8 mouse cellular contexts compared by ENCODE assay signal in genomic region chr9:22306726-22307125, GRCm38 (mm10). TPM values are rescaled to one million over a fixed set of nuclear protein-coding genes. Genes with fewer than 3 reads are reported as not detected.
A peak's percentile ranks its signal among the peaks of the same experiment; 100 is the strongest.
DNase-seq lines count a peak whose midpoint lies in the region; ATAC-seq and TF ChIP-seq lines count a peak whose summit lies in the region.

No protein-coding gene starts in this region.

- intact Hi-C loops in heart, postnatal 10 days (cut with DNase I) = loop anchor here (1.0 to 5.0 kb wide), 2 partner anchors 22 to 79 kb away; partner anchors contain the start of gene Zfp809

- peak overlapping the region; percentile 98 for H3K27ac ChIP-seq in heart, embryonic 10.5 days
- H3K27ac ChIP-seq in CH12.LX (ENCODE audit: insufficient read depth, low read depth) = no peak overlapping the region
- H3K27ac ChIP-seq in embryonic facial prominence, embryonic 10.5 days (replicated peaks) = peak overlapping the region; percentile 99
- H3K27ac ChIP-seq in intestine, postnatal 0 days (ENCODE audit: low read depth, low read length) = no peak overlapping the region
- peak overlapping the region; percentile 79; the same call in 1 of the 2 replicates for H3K27ac ChIP-seq in neural tube, embryonic 11.5 days (ENCODE audit: low read depth, low read length)

- dilution Hi-C loops in CH12.LX (cut with MboI; ENCODE audit: extremely low pct_ligation_motif_present, extremely low pct_unique_long_range_greater_than_20kb, low sequenced_read_pairs) = no loop called here

- peaks cover 36% of the 10 kb centered on the region for H3K36me3 ChIP-seq in heart, embryonic 10.5 days
- peaks cover 16 to 30% of the 10 kb centered on the region in 2 experiments for H3K36me3 ChIP-seq in CH12.LX (replicated peaks in 1 of 2; ENCODE audit: control insufficient read depth in 1 of 2, insufficient read depth in 1 of 2, low read length in 1 of 2)
- peaks cover 40% of the 10 kb centered on the region for H3K36me3 ChIP-seq in embryonic facial prominence, embryonic 10.5 days (replicated peaks)
- H3K36me3 ChIP-seq in intestine, postnatal 0 days (ENCODE audit: control insufficient read depth, insufficient read depth) = peaks cover 23% of the 10 kb centered on the region
- H3K36me3 ChIP-seq in neural tube, embryonic 11.5 days (ENCODE audit: control insufficient read depth, insufficient read depth, low read length) = peaks cover 14% of the 10 kb centered on the region

- no peak for TF ChIP-seq EP300 in CH12.LX (IDR thresholded peaks at IDR 0.05; ENCODE audit: low read length)

- H3K9ac ChIP-seq in CH12.LX (ENCODE audit: insufficient read depth, low read depth) = peak overlapping the region; percentile 79
- H3K9ac ChIP-seq in intestine, postnatal 0 days (ENCODE audit: low read depth, low read length) = peak overlapping the region; percentile 88
- H3K9ac ChIP-seq in neural tube, embryonic 11.5 days (ENCODE audit: low read length) = peak overlapping the region; percentile 100

- in situ Hi-C loops in CH12.LX (cut with MboI; ENCODE audit: low pct_ligation_motif_present, low pct_unique_long_range_greater_than_20kb, low sequenced_read_pairs) = loop anchor here (5.0 kb wide), 1 partner anchor 79 kb away; the partner anchor contains the start of gene Zfp809

- H3K4me3 ChIP-seq in heart, embryonic 10.5 days = peak overlapping the region; percentile 84
- H3K4me3 ChIP-seq in CH12.LX (replicated peaks in 1 of 3; ENCODE audit: low read depth in 2 of 3, low read length in 2 of 3, poor library complexity in 1 of 3) = peak overlapping the region; percentile 91 to 92 (median 91)
- peak overlapping the region; percentile 90 for H3K4me3 ChIP-seq in embryonic facial prominence, embryonic 10.5 days
- peak overlapping the region; percentile 79 for H3K4me3 ChIP-seq in intestine, postnatal 0 days (ENCODE audit: low read depth, low read length)
- H3K4me3 ChIP-seq in neural tube, embryonic 11.5 days (ENCODE audit: low read depth, low read length) = peak overlapping the region; percentile 93

- H3K79me2 ChIP-seq in CH12.LX (replicated peaks; ENCODE audit: control insufficient read depth, extremely low read depth, insufficient read depth, poor library complexity, severe bottlenecking) = no peaks in the 10 kb centered on the region

- no peak for ATAC-seq in intestine, postnatal 0 days
- no peak for ATAC-seq in neural tube, embryonic 11.5 days (ENCODE audit: insufficient read depth, low FRiP score, low TSS enrichment)

- DNase-seq in heart, embryonic 10.5 days (ENCODE audit: low spot score) = no peak
- DNase-seq in heart, postnatal 10 days = no peak
- DNase-seq in CH12.LX (ENCODE audit: extremely low read depth) = no peak
- DNase-seq in embryonic facial prominence, embryonic 10.5 days (ENCODE audit: low spot score) = peak; percentile 46
- DNase-seq in neural tube, embryonic 11.5 days (ENCODE audit: low spot score) = peak; percentile 30
- no peak for DNase-seq in layer of hippocampus, postnatal 14 days (ENCODE audit: low spot score in 2 of 2)
- DNase-seq in urinary bladder, postnatal 14 days (ENCODE audit: low spot score) = no peak

- no peaks in the 10 kb centered on the region for H3K9me3 ChIP-seq in heart, embryonic 10.5 days
- H3K9me3 ChIP-seq in CH12.LX (replicated peaks; ENCODE audit: low read length) = peaks cover 20% of the 10 kb centered on the region
- peaks cover 18% of the 10 kb centered on the region; the same call in 1 of the 2 replicates for H3K9me3 ChIP-seq in embryonic facial prominence, embryonic 10.5 days
- no peaks in the 10 kb centered on the region for H3K9me3 ChIP-seq in intestine, postnatal 0 days (ENCODE audit: control insufficient read depth)
- H3K9me3 ChIP-seq in neural tube, embryonic 11.5 days (ENCODE audit: control insufficient read depth, low read length) = no peaks in the 10 kb centered on the region

- WGBS in heart, embryonic 10.5 days = 15% methylated on average over 6 of the region's 6 CpGs
- 17% methylated on average over 6 of the region's 6 CpGs for WGBS in embryonic facial prominence, embryonic 10.5 days
- 14% methylated on average over 6 of the region's 6 CpGs for WGBS in intestine, postnatal 0 days
- WGBS in neural tube, embryonic 11.5 days = 16% methylated on average over 6 of the region's 6 CpGs

- peaks cover 10% of the 10 kb centered on the region for H3K4me1 ChIP-seq in heart, embryonic 10.5 days
- H3K4me1 ChIP-seq in CH12.LX (ENCODE audit: control insufficient read depth in 1 of 2, insufficient read depth in 2 of 2) = peaks cover 0 to 10% of the 10 kb centered on the region in 2 experiments; a peak in 2 of 4 replicates
- peaks cover 12% of the 10 kb centered on the region for H3K4me1 ChIP-seq in embryonic facial prominence, embryonic 10.5 days
- no peaks in the 10 kb centered on the region for H3K4me1 ChIP-seq in intestine, postnatal 0 days (replicated peaks; ENCODE audit: control insufficient read depth, insufficient read depth, low read length)
- no peaks in the 10 kb centered on the region for H3K4me1 ChIP-seq in neural tube, embryonic 11.5 days (ENCODE audit: control insufficient read depth, insufficient read depth, low read length)

- H3K27me3 ChIP-seq in heart, embryonic 10.5 days (ENCODE audit: insufficient read depth, poor library complexity, severe bottlenecking) = no peaks in the 10 kb centered on the region
- no peaks in the 10 kb centered on the region for H3K27me3 ChIP-seq in CH12.LX (replicated peaks)
- H3K27me3 ChIP-seq in embryonic facial prominence, embryonic 10.5 days (replicated peaks; ENCODE audit: low read depth, poor library complexity, severe bottlenecking) = no peaks in the 10 kb centered on the region
- no peaks in the 10 kb centered on the region for H3K27me3 ChIP-seq in intestine, postnatal 0 days (replicated peaks; ENCODE audit: control insufficient read depth, insufficient read depth, low read length)
- no peaks in the 10 kb centered on the region for H3K27me3 ChIP-seq in neural tube, embryonic 11.5 days (ENCODE audit: control insufficient read depth, insufficient read depth, low read length)

- TF ChIP-seq RAD21 in CH12.LX (IDR thresholded peaks at IDR 0.05; ENCODE audit: low read depth, low read length) = no peak

- peak overlapping the region; percentile 87 for H3K4me2 ChIP-seq in CH12.LX (ENCODE audit: insufficient read depth, low read depth, poor library complexity, severe bottlenecking)
- peak overlapping the region; percentile 77 for H3K4me2 ChIP-seq in intestine, postnatal 0 days (replicated peaks; ENCODE audit: low read depth)
- peak overlapping the region; percentile 88 for H3K4me2 ChIP-seq in neural tube, embryonic 11.5 days (ENCODE audit: low read depth)

- no peak for TF ChIP-seq POLR2A in CH12.LX (IDR thresholded peaks at IDR 0.05; ENCODE audit: low read depth, low read length)

- no peak for TF ChIP-seq CTCF in CH12.LX (conservative IDR thresholded peaks at IDR 0.05 in 1 of 2, IDR thresholded peaks at IDR 0.05 in 1 of 2; ENCODE audit: low read depth in 2 of 2, low read length in 2 of 2)
- no peak for TF ChIP-seq CTCF in intestine, postnatal 0 days (IDR thresholded peaks at IDR 0.05; ENCODE audit: low read depth)

TF ChIP-seq in CH12.LX, 34 proteins besides CTCF, POLR2A, EP300 and RAD21:
- no peak for TF ChIP-seq MAX (IDR thresholded peaks at IDR 0.05; ENCODE audit: low read length)
- no peak for TF ChIP-seq JUND (conservative IDR thresholded peaks at IDR 0.05; ENCODE audit: low read depth, low read length)
- TF ChIP-seq ZNF384 (IDR thresholded peaks at IDR 0.05; ENCODE audit: low read depth, low read length) = no peak
- no peak for TF ChIP-seq ZMIZ1 (IDR thresholded peaks at IDR 0.05; ENCODE audit: low read depth, low read length)
- TF ChIP-seq MAZ (IDR thresholded peaks at IDR 0.05; ENCODE audit: low read depth, low read length) = no peak
- TF ChIP-seq IRF4 (IDR thresholded peaks at IDR 0.05; ENCODE audit: low read depth, low read length) = no peak
- TF ChIP-seq CHD1 (IDR thresholded peaks at IDR 0.05; ENCODE audit: low read depth, low read length) = no peak
- TF ChIP-seq NRF1 (IDR thresholded peaks at IDR 0.05; ENCODE audit: low read depth, low read length) = no peak
- no peak for TF ChIP-seq TCF12 (IDR thresholded peaks at IDR 0.05; ENCODE audit: low read depth, low read length)
- TF ChIP-seq HCFC1 (IDR thresholded peaks at IDR 0.05; ENCODE audit: low read depth, low read length) = no peak
- no peak for TF ChIP-seq E2F4 (IDR thresholded peaks at IDR 0.05; ENCODE audit: insufficient replicate concordance, low read depth, low read length)
- no peak for TF ChIP-seq GABPA (IDR thresholded peaks at IDR 0.05; ENCODE audit: insufficient replicate concordance, low read depth, low read length)
- no peak for TF ChIP-seq RCOR1 (conservative IDR thresholded peaks at IDR 0.05; ENCODE audit: low read depth, low read length)
- no peak for TF ChIP-seq CHD2 (IDR thresholded peaks at IDR 0.05; ENCODE audit: low read length)
- no peak for TF ChIP-seq KAT2A (IDR thresholded peaks at IDR 0.05; ENCODE audit: insufficient replicate concordance, low read length)

RNA-seq across cellular contexts. Expression of gene Zfp810, which starts 0.7 kb away (rescaled TPM):
- 17.2 and 19.9 TPM in 2 replicates for polyA plus RNA-seq in heart, embryonic 10.5 days (2016; fragmentation: Nextera tagmentation; extraction: Ambion mirVana)
- total RNA-seq in heart, postnatal 10 days (2021) = 10 to 100 TPM; 12.3 to 13.9 TPM
- total RNA-seq in CH12.LX (2012; rRNA removed) (7.1 and 7.2 TPM in 2 replicates), CH12.LX (2014; rRNA removed) (7.5 and 9.7 TPM in 2 replicates)
- 4.0 and 4.3 TPM in 2 replicates for polyA plus RNA-seq in CH12.LX (2012; ENCODE audit: insufficient read length, low read depth)
- polyA plus RNA-seq in embryonic facial prominence, embryonic 10.5 days (2016; fragmentation: Nextera tagmentation; extraction: Ambion mirVana) = 26.3 and 29.7 TPM in 2 replicates
- 7.7 and 8.4 TPM in 2 replicates for polyA plus RNA-seq in intestine, postnatal 0 days (2015; fragmentation: Nextera tagmentation; extraction: Ambion mirVana)
- polyA plus RNA-seq in neural tube, embryonic 11.5 days (2014; fragmentation: Nextera tagmentation; extraction: Ambion mirVana) = 28.1 and 30.1 TPM in 2 replicates
- total RNA-seq in layer of hippocampus, postnatal 14 days (2021) = 10 to 100 TPM; 16.0 to 22.6 TPM

RNA-seq across cellular contexts. Expression of gene Zfp599, which starts 47.0 kb away (rescaled TPM):
- polyA plus RNA-seq in heart, embryonic 10.5 days (2016; fragmentation: Nextera tagmentation; extraction: Ambion mirVana) = 5.1 and 5.4 TPM in 2 replicates
- 1 to 10 TPM in 1 of 2 experiments, under 1 TPM in 1; 0.97 to 1.2 TPM for total RNA-seq in heart, postnatal 10 days (2021)
- total RNA-seq in CH12.LX (2012; rRNA removed) = 2.2 and 2.9 TPM in 2 replicates
- total RNA-seq in CH12.LX (2014; rRNA removed) = 2.3 and 2.4 TPM in 2 replicates
- 1.7 and 2.1 TPM in 2 replicates for polyA plus RNA-seq in CH12.LX (2012; ENCODE audit: insufficient read length, low read depth)
- polyA plus RNA-seq in embryonic facial prominence, embryonic 10.5 days (2016; fragmentation: Nextera tagmentation; extraction: Ambion mirVana) = 8.3 and 9.3 TPM in 2 replicates
- 1.3 and 1.5 TPM in 2 replicates for polyA plus RNA-seq in intestine, postnatal 0 days (2015; fragmentation: Nextera tagmentation; extraction: Ambion mirVana)
- 6.4 and 6.7 TPM in 2 replicates for polyA plus RNA-seq in neural tube, embryonic 11.5 days (2014; fragmentation: Nextera tagmentation; extraction: Ambion mirVana)
- total RNA-seq in layer of hippocampus, postnatal 14 days (2021) = 1 to 10 TPM; 4.8 to 5.2 TPM

Comparison
In these comparisons a context has a peak if more than half of its experiments do, and no peak if none do; other contexts are left out.
1. DNase-seq: peak in embryonic facial prominence, embryonic 10.5 days (single experiment) and neural tube, embryonic 11.5 days (single experiment); none in heart, embryonic 10.5 days (single experiment), heart, postnatal 10 days (0 of 2), CH12.LX (single experiment), layer of hippocampus, postnatal 14 days (0 of 2) and urinary bladder, postnatal 14 days (single experiment).
2. H3K27ac ChIP-seq: peak in heart, embryonic 10.5 days (single experiment), embryonic facial prominence, embryonic 10.5 days (single experiment) and neural tube, embryonic 11.5 days (single experiment); none in CH12.LX (single experiment) and intestine, postnatal 0 days (single experiment).
3. Peak in every context shown above with its lines, with median percentiles within 50 percentile points of each other: H3K4me3 ChIP-seq, H3K4me2 ChIP-seq and H3K9ac ChIP-seq.